Mouse (Mus musculus): ENCODE measurements at regions not wholly inside any gene's neighbourhood (a gene's known extent, or its start where the extent isn't known, plus 50 kb on each side); places are given as distances from the start of the nearest gene placed in this dataset.

GRCm38 (mm10) chr17:22795213-22795612, 71.7 kb downstream of the Zfp945 start:
- TF ChIP-seq CTCF (IDR thresholded peaks at IDR 0.05; ENCODE audit: control insufficient read depth, insufficient read depth, low read length): no peak
- TF ChIP-seq POLR2A (IDR thresholded peaks at IDR 0.05; ENCODE audit: borderline replicate concordance, control insufficient read depth, low read depth, low read length): no peak
